Mouse (Mus musculus): Measurements from ENCODE around the gene D5Ertd579e.
A peak's percentile ranks its signal among the peaks of the same experiment; 100 is the strongest.

The D5Ertd579e gene

DNA sequence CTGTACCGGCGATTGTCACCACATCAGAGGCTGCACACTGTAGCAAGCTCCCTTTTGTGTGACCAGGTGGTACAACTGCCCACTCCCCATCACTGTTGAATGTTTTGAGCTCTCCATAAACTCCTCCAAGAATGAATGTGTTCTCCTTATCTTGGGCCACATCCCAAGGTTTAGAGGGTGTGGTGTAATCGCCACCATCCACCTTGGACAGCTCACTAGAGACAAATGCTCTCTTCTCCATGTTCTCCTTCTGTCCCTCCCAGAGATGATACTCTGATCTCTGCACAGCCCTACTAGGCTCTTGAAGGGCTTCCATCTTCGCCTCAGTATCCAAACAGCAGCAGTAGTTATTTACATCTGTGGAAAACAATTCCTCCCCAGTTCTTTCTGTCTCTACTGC is 81.7 kb downstream of the D5Ertd579e start:
- DNase-seq (ENCODE audit: extremely low read depth, low read depth, low spot score), result no peak

DNA sequence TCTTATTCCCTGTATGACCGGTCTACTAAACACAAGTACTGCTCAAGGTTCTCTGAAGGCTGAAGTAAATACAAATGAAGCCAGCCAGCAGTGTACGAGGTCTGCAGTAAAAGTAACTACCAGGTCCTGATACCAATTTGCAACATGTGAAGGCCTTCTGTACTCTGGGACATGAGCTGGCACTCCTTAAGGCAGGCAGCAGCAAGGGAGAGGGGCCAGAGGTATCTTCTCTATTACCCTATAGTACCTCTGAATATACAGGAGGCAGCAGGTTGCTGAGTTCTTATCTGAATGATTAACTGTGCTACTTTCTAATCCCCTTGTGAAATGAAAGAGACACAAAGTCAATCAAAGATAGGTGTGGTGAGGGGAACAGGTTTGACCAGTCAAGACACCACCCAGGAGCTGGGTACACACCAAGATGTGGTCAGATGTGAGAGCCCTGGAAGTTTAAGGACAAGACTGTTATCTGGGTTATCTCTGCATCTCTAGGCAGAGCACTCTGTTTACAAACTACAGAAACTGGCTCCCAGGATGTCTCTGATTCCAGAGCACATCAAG is 86.8 kb downstream of the D5Ertd579e start:
- DNase-seq (ENCODE audit: extremely low read depth, low read depth, low spot score), result no peak

DNA sequence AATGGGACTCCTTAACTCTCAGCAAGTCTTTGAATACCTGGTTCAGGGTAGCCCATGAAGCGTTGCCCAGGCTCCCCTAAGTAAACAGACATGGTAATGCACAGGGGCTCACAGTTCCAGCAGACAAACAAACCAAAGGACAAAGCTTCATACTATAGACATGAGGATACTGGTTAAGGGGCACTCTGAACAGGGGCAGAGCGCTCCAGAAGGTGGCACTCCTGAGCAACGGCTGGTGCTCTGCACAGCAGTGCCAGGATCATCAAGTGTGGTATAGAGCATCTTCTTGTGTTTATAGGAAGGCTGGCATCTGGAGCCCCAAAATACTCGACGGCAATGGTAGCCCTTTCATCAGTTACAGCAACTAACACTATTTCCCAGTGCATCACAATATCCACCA is 92.8 kb downstream of the D5Ertd579e start:
- DNase-seq (ENCODE audit: extremely low read depth, low read depth, low spot score), result no peak

DNA sequence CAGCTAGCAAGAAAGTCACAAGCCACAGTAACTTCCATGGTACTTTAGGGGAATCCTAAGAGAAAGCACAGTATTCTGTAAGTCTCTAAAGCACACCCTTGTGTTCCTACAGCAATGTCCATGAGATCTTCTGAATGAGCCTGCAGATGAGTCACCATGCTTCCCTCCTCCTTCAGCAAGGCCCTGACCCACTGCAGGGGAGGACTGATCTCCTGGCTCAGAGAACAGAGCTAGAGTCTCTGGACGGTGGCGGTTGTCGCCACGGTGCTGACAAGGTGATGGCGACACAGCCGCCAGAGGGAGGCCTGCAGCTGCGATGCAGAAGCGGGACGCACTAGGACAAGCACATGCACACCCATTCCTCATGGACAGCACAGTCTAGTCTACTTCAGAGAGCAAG is 93.8 kb downstream of the D5Ertd579e start:
- no peak for DNase-seq (ENCODE audit: extremely low read depth, low read depth, low spot score)

DNA sequence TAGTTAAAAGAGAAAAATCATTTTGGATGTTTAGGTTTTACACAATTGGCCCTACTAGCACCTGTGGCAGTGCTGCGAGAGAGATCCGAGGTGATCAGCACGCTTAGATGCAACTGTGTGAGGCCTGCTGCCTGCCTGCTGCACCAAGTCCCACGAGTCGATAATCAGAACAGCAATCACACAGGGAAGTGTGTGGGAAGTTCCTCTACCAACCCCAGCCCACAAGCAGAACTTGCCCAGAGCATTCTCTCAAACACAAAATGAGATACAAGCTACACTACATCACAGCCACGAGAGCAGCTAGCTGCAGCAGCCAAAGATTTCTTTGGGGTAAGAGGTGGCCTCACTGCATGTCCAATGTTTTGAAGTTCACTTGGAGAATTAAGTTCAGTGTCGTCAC is 94.3 kb downstream of the D5Ertd579e start:
- DNase-seq (ENCODE audit: extremely low read depth, low read depth, low spot score), result no peak

DNA sequence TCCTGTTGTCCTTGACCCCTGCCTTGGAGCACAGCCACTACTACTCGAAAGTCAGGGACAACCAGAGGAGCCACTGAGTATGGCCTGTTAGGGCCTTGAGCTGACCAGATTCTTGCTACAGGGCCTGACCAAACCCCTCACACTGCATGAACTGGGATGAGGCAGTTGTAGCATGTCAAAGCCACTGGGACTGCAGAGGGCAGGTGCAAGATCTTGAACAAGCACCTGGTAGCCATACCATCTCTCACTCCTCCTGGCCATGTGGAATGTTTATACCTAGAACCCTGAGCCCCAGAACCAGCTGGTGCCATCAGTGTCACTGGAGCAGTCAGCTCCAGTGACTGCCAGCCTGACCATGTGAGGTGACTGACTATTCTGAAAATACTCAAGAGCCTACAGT is 96.9 kb downstream of the D5Ertd579e start:
- no peak for DNase-seq (ENCODE audit: extremely low read depth, low read depth, low spot score)

DNA sequence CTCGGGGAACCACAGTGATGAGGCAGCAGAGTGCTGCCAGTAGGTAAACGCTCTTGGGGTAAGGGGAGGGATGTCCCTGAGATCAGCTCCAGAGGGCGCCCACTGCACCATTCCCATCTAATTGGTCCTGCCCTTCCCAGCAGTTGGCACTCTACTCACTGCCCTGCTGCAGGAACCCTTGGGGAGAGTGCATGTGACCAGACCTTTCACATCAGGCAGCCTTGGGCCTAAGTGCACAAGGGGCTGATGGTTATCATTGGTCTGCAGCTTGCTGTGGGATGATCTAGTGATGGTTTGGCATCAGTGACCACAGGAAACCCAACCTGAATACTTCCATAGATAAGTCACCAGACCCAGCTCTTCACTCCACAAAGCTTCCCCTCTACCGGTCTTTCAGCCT is 98.2 kb downstream of the D5Ertd579e start:
- DNase-seq (ENCODE audit: extremely low read depth, low read depth, low spot score), result no peak

DNA sequence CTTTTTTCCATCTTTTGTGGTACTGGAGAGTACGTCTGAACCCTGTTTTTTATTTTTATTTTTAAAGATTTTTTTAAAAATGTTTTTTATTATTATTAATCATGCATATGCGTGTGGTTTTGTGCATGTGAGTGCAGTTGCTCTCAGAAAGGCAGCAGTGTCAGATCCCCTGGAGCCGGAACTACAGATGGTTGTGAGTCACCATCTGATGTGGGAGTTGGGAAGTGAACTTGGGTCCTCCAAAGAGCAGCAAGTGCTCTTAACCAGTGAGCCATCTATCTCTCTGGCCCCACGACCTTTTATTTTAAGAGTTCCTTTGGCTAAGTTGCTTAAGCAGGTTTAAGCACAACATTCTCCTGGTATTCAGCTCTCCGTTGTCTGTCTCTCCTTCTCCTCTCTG is 99.6 kb downstream of the D5Ertd579e start:
- DNase-seq (ENCODE audit: extremely low read depth, low read depth, low spot score), result no peak

DNA sequence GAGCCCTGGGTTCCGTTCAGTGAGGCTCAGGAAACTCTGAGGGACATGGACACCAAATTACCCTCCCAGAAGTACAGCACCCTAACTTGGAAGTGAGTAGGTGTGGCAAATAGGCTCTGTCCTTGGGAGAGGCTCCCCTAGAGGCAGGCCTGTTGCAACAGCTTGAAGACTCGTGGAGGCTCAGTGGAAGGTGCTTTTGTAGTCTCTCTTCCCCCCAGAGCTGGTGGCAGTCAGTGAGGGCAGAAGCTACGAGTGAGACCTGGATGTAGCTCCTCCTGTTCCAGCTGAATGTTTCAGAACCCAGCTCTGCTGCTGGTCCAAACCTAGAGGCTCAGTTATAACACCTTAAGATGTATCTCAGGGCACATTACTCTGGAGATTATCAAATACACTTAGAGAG is 100.7 kb downstream of the D5Ertd579e start:
- DNase-seq (ENCODE audit: extremely low read depth, low read depth, low spot score), result no peak

DNA sequence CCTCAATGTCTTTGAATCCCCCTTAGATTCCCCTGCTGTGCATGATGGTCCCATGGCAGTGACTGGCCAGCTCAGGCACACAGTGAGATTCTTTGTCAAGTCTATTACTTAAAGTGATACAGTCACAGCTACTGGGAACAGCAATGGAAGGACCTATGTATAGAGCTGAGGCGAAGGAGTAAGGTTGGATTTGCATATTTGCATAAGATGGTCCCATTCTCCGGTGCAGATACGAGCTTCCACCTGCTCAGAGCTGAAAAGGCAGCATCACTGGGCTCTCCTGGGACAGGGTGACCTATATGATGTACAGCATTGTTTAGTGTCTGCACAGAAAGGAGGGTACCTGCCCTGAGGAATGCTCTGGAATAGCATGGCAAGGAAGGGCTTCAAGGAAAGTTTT is 101.5 kb downstream of the D5Ertd579e start:
- DNase-seq (ENCODE audit: extremely low read depth, low read depth, low spot score), result no peak

DNA sequence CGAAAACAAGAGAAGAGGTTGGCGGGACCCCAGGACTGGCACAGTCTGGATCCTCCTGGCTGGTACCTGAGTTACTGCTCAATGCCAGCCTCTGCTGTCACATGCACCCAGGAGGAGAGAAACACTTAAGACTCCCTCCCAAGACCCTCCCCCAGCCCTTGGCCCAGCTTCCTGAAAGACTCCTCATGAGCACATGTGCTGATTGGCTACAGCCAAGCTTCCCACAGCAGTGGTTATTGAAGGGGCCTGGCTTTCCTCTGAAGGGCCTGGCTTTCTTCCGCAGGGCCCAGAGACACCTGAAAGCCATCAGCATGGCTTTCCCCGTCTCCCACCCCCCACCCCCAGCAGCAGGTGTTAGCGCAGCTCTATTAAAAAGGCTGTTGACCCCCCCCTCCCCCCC is 102.6 kb downstream of the D5Ertd579e start, which contains the start of gene Tbc1d14:
TSS of gene Tbc1d14 (minus strand) at position 101 of the 400 bp plus-strand sequence.
- DNase-seq (ENCODE audit: extremely low read depth, low read depth, low spot score), result no peak

DNA sequence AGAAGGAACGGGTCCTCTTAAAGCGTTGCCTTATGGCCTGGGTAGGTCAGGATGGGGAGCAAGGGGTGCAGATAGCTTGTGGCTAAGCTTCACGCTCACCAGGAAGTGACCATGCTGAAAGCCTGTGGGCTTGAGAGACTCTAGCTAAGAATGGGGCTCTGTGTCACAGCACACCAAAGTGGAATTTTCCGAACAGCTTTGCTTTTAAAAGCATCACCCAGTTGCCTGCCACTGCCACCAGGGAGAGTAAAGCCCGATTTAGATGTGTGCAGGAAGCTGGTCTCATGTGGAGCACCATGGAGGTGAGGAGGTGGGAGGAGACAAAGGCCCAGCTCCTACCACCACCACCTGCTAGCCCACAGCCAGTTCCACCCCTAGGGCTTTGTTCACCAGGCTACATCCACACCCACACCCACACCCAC is 105.3 kb downstream of the D5Ertd579e start:
- no peak for DNase-seq (ENCODE audit: extremely low read depth, low read depth, low spot score)

DNA sequence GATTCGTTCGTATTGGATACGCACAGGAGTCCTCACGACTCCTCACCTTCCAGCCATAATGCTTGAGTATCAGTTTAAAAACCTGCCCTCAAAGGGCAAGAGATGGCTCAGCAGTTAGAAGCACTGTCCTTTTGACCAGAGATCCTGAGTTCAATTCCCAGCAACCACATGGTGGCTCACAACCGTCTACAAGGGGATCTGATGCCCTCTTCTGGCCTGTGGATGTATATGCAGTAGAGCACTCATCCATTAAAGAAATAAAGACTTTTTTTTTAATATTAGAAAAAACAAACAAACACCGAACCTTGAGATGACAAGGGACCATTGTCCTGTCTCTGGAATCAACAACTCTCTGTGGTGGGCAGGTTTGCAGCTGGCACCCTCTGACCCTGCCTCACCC is 111.5 kb downstream of the D5Ertd579e start:
- no peak for DNase-seq (ENCODE audit: extremely low read depth, low read depth, low spot score)

DNA sequence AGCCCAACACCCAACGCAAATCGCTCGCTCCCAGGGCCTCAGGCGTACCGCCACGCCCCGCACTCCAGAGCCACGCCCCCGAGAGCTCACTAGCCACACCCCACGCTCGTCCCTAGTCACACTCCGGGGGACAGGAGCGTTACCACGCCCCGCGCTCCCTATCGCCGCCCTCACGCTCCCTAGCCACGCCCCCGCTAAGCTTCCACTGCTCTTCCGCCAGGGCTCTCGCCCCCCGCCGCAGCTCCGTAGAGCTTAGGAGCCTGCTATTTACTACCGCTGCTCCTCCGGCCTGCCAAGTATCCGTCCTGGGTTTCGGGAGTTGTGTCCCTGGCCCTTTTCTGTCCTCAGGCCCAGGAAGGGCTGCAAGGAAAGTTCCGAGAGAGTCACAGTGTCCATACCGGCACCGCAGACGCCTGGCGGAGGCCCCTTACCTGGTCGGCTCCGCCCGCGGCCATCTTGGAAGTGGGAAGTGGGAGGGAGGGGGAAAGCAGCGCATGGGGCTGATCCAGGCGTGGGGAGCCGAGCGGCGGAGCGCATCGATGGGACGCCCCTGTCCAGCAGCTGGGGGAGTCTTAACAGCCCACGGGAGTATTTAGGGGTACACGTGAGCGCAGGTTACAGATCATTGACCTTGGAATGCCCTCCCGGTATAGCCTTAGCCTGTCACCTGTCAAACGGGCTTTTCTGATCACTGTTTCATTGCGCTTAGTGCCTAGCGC is 113.7 kb downstream of the D5Ertd579e start:
- DNase-seq (ENCODE audit: extremely low read depth, low read depth, low spot score), result peak; percentile 80

DNA sequence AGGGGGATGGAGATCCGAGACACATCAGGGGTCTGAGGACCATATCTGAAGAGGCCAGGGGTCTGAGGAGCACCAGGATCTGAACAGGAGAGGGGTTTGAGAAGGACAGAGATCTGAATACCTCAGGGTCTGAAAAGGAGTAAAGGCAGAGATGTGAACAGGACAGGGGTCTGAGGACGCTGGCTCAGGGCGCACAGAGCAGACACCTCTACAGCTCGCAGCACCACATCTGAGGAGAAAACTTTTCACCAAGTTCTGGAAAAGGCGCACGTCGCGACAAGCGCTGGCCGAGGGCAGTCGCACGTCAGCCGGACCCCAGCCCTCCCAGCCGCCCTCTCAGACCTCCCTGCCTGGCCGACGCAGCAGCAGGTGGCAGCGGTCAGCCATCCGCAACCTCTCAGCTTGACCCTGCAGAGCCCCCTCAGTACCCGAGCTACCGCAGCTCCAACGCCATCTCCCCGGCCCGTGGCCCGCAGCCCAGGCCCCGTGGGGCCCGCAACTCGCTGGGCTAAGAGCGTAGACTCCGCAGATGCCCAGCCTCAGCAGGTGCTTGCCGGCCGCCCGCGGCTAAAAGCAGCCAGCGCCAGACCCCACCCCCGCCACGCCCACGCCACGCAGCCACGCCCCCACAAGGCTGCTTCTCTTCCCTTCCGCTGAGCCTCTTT is 114.4 kb downstream of the D5Ertd579e start:
- DNase-seq (ENCODE audit: extremely low read depth, low read depth, low spot score), result no peak

DNA sequence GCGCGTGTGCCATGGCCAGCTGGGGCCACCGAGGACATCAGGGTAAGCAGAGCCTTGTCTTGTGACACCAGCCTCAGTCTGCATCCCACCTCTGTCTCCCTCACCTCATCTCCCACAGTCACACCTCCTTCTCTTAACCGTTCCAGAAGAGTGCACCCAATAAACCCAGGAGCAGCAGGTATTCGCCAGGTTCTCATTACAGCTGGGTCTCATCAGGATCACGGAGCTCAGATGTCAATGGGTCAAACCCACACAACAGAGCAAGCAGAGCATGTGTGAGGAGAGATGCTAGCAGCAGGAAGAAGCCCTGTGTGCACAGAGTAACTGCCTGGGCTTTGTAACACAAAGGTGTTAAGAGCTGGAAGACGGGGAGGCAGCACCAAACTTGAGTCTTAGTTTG is 115.9 kb downstream of the D5Ertd579e start:
- no peak for DNase-seq (ENCODE audit: extremely low read depth, low read depth, low spot score)

DNA sequence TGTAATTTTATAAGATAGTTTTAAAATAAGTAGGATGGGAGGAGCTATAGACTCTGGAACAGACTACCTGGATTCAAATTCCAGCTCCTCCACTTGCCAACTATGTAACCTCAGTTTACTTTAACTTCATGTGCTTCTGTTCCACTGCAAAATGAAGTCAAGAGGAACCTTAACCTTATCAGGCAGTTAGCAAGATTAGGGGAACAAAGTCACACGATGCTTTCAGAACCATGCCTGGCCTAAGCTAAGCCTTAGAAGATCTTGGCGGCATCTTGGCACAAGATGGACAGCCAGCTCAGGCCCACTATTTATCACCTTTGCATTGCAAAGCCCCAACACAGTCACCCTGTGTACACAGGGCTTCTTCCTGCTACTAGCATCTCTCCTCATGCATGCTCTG is 116.8 kb downstream of the D5Ertd579e start:
- no peak for DNase-seq (ENCODE audit: extremely low read depth, low read depth, low spot score)

DNA sequence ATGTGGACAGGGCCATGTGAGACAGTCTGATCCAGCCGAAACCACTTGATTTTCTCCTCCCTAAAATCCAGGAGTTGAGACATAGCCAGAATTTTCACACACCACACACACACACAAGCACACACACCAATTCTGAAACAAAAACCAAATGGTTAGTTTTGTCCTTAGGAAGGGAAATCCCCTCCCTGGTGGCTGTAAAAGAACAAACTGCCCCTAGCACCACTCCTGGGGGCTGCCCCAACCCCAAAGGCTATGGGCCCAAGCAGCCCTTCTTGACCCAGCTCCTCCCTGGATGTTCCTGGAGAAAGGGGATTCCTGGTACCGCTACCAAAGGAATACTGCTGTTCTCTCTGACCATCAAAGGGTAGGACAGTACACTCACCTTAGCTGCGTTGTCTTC is 119.4 kb downstream of the D5Ertd579e start:
- no peak for DNase-seq (ENCODE audit: extremely low read depth, low read depth, low spot score)

DNA sequence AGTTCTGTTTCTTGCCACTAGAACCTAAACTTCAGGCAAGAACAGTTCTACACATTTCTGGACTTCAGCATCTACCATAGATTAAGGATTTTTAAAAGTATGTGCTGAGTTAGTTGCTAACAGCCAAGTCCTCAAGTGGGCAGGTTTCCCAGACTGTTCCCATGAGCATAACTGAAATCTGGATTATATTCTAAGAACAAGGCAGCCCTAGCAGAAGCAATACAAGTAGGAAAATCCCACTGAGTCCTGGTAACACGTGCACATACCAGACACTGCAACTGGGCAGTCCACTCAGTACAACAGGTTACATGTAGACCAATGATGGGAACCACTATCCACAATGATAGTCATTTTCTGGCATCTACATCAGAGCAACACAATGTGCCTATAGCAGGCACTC is 120.1 kb downstream of the D5Ertd579e start:
- no peak for DNase-seq (ENCODE audit: extremely low read depth, low read depth, low spot score)

DNA sequence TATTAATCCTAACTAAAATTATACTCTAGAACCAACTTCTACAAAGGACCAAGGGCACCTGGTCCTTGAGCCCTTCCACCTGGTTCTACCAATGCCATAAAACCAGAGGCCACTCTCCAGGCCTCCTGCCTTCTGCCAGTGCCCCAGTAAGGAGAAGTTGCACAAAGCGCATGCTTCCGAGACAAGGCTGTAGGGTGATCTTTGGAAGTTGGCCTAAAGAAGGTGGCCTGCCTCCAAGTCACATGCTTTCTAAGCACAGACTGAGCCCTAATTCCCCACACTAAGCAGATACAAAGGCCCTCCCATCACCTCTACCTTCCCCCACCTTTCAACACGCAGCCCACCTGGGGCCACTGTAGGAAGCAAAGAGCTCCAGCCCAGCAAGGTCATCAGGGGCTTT is 120.6 kb downstream of the D5Ertd579e start:
- no peak for DNase-seq (ENCODE audit: extremely low read depth, low read depth, low spot score)

DNA sequence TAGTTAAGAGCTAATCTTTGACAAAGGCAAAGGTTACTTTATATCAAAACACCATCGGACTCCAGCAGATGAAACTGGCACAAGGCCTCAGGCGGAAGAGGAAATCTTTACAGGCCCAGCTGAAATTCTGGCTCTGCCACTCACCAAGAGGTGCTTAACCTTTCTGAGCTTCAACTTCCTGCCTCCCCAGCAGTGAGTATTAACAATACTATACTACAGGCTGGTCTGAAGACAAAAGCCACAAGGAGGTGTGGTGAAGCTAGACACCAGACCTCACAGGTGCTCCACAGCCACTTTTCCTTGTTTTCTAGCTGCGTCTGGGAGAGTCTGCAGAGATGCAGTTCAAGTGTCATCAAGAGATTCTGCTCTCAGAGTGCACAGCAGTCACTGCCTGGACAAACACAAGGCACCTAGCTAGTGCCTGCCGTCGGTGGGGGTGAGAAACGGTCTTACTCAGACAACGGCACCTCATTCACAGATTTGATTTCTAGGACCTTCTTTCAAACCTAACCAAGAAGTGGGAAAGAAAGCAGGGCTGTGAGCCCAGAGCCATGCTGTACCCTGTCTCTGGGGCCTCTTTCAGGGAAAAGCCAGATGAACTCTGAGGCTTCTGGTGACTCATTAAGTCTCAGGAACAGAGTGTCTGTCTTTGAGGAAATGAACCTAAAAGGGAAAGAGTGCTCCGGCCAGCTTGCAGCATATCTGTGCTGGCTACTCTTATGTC is 121.5 kb downstream of the D5Ertd579e start:
- DNase-seq (ENCODE audit: extremely low read depth, low read depth, low spot score), result no peak

DNA sequence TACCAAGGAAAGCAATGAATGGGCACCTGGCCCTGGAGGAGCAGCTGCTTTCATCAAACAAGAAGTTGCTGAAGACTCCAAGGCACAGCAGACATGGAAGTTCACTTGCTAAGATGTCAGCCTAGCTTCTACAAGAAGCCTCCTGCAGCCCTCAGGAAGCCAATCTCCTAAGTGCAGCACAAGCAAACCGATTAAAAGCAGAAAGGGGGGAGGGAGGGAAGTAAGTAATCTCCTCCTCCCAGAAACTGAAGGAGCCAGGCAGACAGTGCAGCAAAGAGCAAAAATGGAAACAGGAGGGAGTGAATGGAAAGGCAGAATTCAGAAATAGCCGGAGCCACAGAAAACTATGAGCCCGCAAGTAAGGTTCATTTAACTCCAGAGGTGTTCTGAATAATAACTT is 122.5 kb downstream of the D5Ertd579e start:
- DNase-seq (ENCODE audit: extremely low read depth, low read depth, low spot score), result no peak

Measured in fat pad, adult 2 months (tissue).